Mouse (Mus musculus) neural tube, embryonic 11.5 days (tissue): ENCODE results near the gene Zfp146. TPM values are rescaled to one million over a fixed set of nuclear protein-coding genes. Genes with fewer than 3 reads are reported as not detected.
"Not testable (repeated sequence)": the region's sequence is repeated elsewhere in the genome, so short reads cannot be mapped to it uniquely, and the experiment has no call there.

Experiments used
- ATAC-seq: fragments of 200-750 bp; cut with Nextera tagmentation; 2 replicates; pipeline ENCODE4 v1.8.0; 2017; ENCODE audit warnings: moderate number of reproducible peaks, mild to moderate bottlenecking, moderate TSS enrichment, moderate library complexity; ENCODE audit not compliant: insufficient read depth, low FRiP score, low TSS enrichment
- DNase-seq: peaks from one replicate; pipeline ENCODE4 v3.0.0-alpha.2; 2015; ENCODE audit warnings: low spot score
- H3K27ac ChIP-seq: fragments of 300-500 bp; sonication (generic); 2 replicates; pipeline ENCODE4 v1.5.1; 2014; ENCODE audit warnings: low read depth, mild to moderate bottlenecking, low read length
- H3K27me3 ChIP-seq: fragments of 300-500 bp; sonication (generic); 2 replicates; pipeline ENCODE4 v1.6.1; 2014; ENCODE audit warnings: mild to moderate bottlenecking, low read length, mixed read lengths; ENCODE audit not compliant: control insufficient read depth, insufficient read depth
- H3K36me3 ChIP-seq: fragments of 300-500 bp; sonication (generic); 2 replicates; pipeline ENCODE4 v1.6.1; 2014; ENCODE audit warnings: mild to moderate bottlenecking, low read length, moderate library complexity, mixed read lengths; ENCODE audit not compliant: control insufficient read depth, insufficient read depth
- H3K4me1 ChIP-seq: fragments of 300-500 bp; sonication (generic); 2 replicates; pipeline ENCODE4 v1.6.1; 2014; ENCODE audit warnings: low read length, mixed read lengths; ENCODE audit not compliant: control insufficient read depth, insufficient read depth
- H3K4me2 ChIP-seq: fragments of 300-500 bp; sonication (generic); 2 replicates; pipeline ENCODE4 v1.6.1; 2014; ENCODE audit warnings: low read depth, mild to moderate bottlenecking, moderate library complexity
- H3K4me3 ChIP-seq: fragments of 300-500 bp; sonication (generic); 2 replicates; pipeline ENCODE4 v1.5.1; 2014; ENCODE audit warnings: low read depth, low read length
- H3K9ac ChIP-seq: fragments of 300-500 bp; sonication (generic); 2 replicates; pipeline ENCODE4 v1.6.1; 2014; ENCODE audit warnings: mild to moderate bottlenecking, low read length
- H3K9me3 ChIP-seq: fragments of 300-500 bp; sonication (generic); 2 replicates; pipeline ENCODE4 v1.6.1; 2016; ENCODE audit warnings: low read length; ENCODE audit not compliant: control insufficient read depth
- WGBS: fragments of 180-500 bp; shearing (Covaris S2); extraction: QIAGEN DNeasy Blood & Tissue Kit; methylation state at CpG from one replicate; pipeline ENCODE4 v1.1.7; 2014; 5-methylcytosine and 5-hydroxymethylcytosine counted together
- polyA plus RNA-seq: library from polyadenylated mRNA; unstranded; fragments of >200 nt; fragmentation: Nextera tagmentation; extraction: Ambion mirVana; gene quantifications from 2 replicates; pipeline ENCODE4 v1.2.1, GENCODE M21; 2014

Zfp146 gene
- polyA plus RNA-seq, 1 experiment from 2014 or later: 15.1 TPM

DNA sequence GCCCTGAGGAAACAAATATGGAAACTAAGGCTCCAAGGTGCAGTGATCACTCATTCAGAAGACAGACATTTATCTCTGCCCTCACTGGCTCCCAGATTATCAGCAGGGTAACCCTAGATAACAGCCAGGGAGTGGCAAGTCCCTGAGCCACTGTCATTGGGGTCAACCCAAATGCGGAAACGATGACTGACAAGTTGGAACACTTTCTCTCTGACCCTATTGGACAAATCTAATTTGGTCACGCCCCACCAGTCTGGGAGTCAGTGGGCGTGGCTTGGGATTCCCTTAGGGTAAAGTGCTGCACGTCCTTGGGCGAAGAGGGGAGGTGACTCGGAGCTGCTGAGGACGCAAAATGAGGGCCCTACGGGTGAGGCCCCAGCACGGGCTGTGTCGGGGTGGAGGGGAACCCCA is 14.3 kb upstream of the Zfp146 start, which contains the start of gene Cox7a1:
Gene Cox7a1 (plus strand): TSS at position 266 of the 411 bp plus-strand sequence.
- 0 out of 2 replicates have a peak within 1 kb of the TSS, but pooled peaks have one; percentile 13 for H3K4me3 ChIP-seq
- ATAC-seq: peak; percentile 64

DNA sequence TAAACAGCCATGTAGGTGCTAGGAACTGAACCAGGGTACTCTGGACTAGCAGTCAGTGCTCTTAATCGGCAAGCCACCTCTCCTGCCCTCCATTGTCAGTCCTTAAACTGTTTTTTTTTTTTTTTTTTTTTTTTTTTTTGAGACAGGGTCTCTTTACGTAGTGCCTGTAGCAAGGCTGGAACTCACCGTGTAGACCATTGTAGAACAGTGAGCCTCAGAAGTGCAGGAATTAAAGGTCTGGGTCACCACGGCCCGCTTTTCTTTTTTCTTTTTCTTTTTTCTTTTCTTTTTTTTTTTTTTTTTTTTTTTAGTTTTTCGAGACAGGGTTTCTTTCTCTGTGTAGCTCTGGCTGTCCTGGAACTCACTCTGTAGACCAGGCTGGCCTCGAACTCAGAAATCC is 13.6 kb upstream of the Zfp146 start:
- not testable (repeated sequence) for H3K9ac ChIP-seq, H3K4me2 ChIP-seq, H3K27me3 ChIP-seq, H3K4me1 ChIP-seq, DNase-seq, ATAC-seq, H3K36me3 ChIP-seq, H3K9me3 ChIP-seq, H3K4me3 ChIP-seq, H3K27ac ChIP-seq
- 83% methylated on average over 7 of the region's 7 CpGs for WGBS

More for the DNA sequence above, 14.3 kb upstream of the Zfp146 start, which contains the start of gene Cox7a1:
- no peaks in the 10 kb centered on the region for H3K27me3 ChIP-seq
- H3K9me3 ChIP-seq: no peaks in the 10 kb centered on the region
- H3K9ac ChIP-seq: peak within 1 kb of the TSS; percentile 29; the same call in 1 of the 2 replicates
- H3K4me1 ChIP-seq: 0 out of 2 replicates have a peak, but pooled peaks cover 3% of the 10 kb centered on the region
- H3K36me3 ChIP-seq: 0 out of 2 replicates have a peak, but pooled peaks cover 4% of the 10 kb centered on the region
- peak within 1 kb of the TSS; percentile 43 for H3K4me2 ChIP-seq
- peak; percentile 77 for DNase-seq
- WGBS: 2% methylated on average over 11 of the region's 11 CpGs
- H3K27ac ChIP-seq: no peak within 1 kb of the TSS

DNA sequence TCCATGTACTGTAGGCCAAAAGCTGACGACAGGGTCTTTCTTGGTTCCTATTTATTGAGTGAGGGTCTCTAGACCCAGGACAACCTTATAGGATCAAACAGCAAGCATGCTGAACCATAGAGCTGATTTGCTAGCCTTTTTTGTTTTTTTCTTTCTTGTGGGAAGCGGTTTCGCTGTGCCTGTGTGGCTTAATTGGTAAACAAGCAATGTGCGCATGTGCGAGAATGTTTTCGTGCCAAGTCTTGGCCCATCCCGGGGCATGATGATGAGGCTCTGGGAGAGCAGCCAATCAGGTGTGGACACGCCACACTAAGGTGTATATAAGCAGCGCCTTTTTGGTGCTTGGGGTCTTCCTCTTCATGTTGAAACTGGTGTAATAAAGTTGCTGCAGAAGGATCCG is 12.4 kb upstream of the Zfp146 start:
- not testable (repeated sequence) for ATAC-seq, H3K4me2 ChIP-seq

DNA sequence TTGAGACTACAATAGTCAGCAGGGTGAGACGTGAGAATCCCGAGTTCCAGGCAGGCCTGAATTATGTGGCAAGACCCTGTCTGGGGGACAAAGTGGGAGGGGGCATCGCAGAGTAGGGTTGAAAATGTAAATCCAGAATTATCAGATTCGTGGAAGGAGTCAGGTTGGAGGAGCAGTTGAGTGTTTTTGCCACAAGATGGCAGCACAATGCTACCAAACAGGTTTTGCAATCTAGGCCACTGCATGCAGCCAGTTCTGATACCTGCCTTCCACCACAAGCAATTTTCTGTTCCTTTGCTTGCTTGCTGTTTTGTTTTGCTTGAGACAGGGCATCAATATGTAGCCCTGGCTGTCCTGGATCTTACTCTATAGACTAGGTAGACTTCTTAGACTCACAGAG is 11.8 kb upstream of the Zfp146 start:
- peaks cover 4% of the 10 kb centered on the region; the same call in 1 of the 2 replicates for H3K36me3 ChIP-seq
- H3K4me3 ChIP-seq: no peak overlapping the region
- H3K27me3 ChIP-seq: no peaks in the 10 kb centered on the region
- 0 out of 2 replicates have a peak, but pooled peaks cover 3% of the 10 kb centered on the region for H3K4me1 ChIP-seq
- no peak overlapping the region for H3K9ac ChIP-seq
- H3K9me3 ChIP-seq: no peaks in the 10 kb centered on the region
- ATAC-seq: no peak
- peak; percentile 74 for DNase-seq
- no peak overlapping the region for H3K27ac ChIP-seq
- no peak overlapping the region for H3K4me2 ChIP-seq
- WGBS: 3% methylated on average over 4 of the region's 4 CpGs

More for the DNA sequence above, 12.4 kb upstream of the Zfp146 start:
- not testable (repeated sequence) for H3K9me3 ChIP-seq, H3K27me3 ChIP-seq, DNase-seq, H3K27ac ChIP-seq, H3K36me3 ChIP-seq, H3K4me1 ChIP-seq, H3K4me3 ChIP-seq, H3K9ac ChIP-seq
- WGBS: 95% methylated on average over 9 of the region's 10 CpGs

DNA sequence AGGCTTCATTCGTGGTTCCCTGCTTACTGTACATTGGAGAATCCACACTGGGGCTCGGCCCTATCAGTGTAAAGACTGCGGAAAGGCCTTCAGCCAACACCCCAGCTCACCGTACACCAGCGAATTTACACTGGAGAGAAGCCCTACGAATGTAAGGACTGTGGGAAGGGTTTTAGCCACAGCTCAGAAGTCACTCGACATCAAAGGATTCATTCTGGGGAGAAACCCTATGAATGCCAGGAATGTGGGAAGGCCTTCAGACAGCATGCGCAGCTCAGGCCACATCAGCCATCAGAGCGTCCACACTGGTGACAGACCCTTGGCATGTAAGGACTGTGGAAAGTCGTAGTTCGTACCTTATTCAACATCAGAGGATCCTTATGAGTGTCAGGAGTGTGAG is 8.7 kb upstream of the Zfp146 start:
- H3K4me1 ChIP-seq: no peaks in the 10 kb centered on the region
- no peaks in the 10 kb centered on the region for H3K9me3 ChIP-seq
- no peak overlapping the region for H3K27ac ChIP-seq
- H3K4me3 ChIP-seq: no peak overlapping the region
- no peak overlapping the region for H3K4me2 ChIP-seq
- no peak overlapping the region for H3K9ac ChIP-seq
- H3K27me3 ChIP-seq: no peaks in the 10 kb centered on the region
- ATAC-seq: no peak
- peaks cover 4% of the 10 kb centered on the region; the same call in 1 of the 2 replicates for H3K36me3 ChIP-seq
- 87% methylated on average over 11 of the region's 11 CpGs for WGBS
- no peak for DNase-seq

DNA sequence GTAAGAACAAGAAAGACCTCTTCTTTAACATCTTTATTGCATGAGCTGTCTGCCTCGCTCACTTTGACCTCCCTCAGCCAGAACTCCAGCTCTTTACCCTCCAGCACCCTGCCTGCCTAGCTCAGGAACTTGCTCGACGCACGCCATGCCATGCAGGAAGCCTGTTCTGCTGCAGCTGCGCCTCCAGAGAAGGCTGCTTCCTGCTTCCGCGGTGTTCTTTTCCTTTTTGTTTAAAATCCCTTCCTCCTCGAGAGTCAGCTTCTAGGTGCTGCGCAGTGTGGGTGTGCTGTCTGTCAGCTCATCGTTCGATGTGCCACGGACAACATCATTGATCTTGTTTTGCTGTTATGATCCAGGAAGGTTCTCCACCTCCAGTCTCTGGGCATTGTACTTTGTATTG is 6.9 kb upstream of the Zfp146 start:
- H3K36me3 ChIP-seq: peaks cover 4% of the 10 kb centered on the region; the same call in 1 of the 2 replicates
- H3K4me1 ChIP-seq: no peaks in the 10 kb centered on the region
- DNase-seq (no peak), ATAC-seq (no peak)
- 89% methylated on average over 12 of the region's 12 CpGs for WGBS
- no peak overlapping the region for H3K4me3 ChIP-seq
- H3K9ac ChIP-seq: no peak overlapping the region
- no peaks in the 10 kb centered on the region for H3K27me3 ChIP-seq
- no peak overlapping the region for H3K27ac ChIP-seq
- H3K9me3 ChIP-seq: no peaks in the 10 kb centered on the region
- no peak overlapping the region for H3K4me2 ChIP-seq

DNA sequence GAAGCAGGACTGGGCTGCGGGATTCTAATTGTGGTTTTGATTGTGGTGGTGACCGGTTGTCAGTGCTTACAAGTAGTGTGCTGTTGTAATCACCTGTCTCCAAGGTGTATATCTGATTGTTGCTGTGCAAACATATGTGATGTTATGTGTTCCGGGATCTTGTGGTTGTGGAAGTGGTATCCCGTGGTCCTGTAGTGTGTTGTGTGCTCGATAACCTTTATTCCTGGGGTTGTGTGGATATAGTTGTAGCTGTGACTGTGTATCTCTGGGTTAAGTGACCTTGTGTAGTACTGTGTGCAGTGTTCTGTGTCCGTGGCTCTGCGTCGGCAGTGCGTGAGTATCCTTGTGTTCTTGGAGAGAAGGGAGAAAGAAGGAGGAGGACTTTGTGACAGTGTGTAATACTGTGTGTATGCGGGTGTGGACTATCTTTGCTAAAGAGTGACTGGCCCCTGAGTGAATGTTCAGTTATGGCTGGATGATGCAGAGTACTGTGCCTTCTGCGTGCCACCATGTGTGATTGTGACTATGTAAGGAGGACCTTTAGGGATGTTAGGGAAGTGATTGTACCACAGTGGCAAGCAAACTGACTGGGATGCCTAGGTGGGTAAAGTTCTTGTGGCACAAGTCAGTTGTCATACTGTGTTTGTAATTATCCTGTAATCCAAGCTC is 867 bp upstream of the Zfp146 start:
- DNase-seq: no peak
- Histone ChIP-seq H3K9ac (peak overlapping the region; percentile 93), H3K36me3 (peaks cover 13% of the 10 kb centered on the region), H3K9me3 (0 out of 2 replicates have a peak, but pooled peaks cover 7% of the 10 kb centered on the region), H3K4me3 (peak overlapping the region; percentile 57), H3K4me2 (peak overlapping the region; percentile 54), H3K27me3 (no peaks in the 10 kb centered on the region), H3K4me1 (peaks cover 3% of the 10 kb centered on the region; the same call in 1 of the 2 replicates), H3K27ac (no peak overlapping the region)
- WGBS: 38% methylated on average over 11 of the region's 11 CpGs
- peak; percentile 30 for ATAC-seq

DNA sequence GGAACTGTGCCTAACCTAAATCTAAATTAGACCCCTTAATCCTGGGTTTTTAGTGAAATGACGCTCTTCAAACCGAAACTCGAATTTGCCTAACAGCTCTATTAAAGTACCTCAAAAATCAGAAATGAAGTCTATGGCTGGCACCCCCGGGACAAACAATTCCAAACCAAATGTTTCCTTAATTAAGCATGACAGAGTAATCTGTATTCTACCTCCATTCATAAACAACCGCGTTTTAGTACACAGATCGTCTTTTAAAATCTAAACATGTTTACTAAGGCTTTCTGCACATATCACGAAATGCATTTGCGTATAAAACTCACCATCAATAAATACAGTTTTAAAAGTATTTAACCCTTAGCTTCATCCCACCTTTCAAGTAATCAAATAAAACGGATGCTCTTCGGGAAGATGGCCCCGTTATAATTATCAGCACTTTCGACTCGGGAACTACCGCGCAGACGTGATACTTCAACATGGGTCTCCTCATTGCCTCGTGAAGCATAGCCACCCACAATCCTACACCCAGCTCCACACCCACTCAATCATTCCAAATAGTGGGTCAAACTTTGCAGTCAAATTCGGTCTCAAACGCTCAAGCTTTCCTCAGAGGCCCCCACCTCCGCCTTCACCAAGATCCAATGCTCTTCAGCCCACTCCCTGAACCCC is 502 bp downstream of the Zfp146 start:
- H3K27me3 ChIP-seq: no peaks in the 10 kb centered on the region
- peaks cover 3% of the 10 kb centered on the region; the same call in 1 of the 2 replicates for H3K4me1 ChIP-seq
- peaks cover 17% of the 10 kb centered on the region for H3K36me3 ChIP-seq
- 4% methylated on average over 21 of the region's 21 CpGs for WGBS
- no peak for DNase-seq
- H3K9ac ChIP-seq: peak overlapping the region; percentile 93
- ATAC-seq: peak; percentile 43; the same call in 1 of the 2 replicates
- H3K9me3 ChIP-seq: peaks cover 9% of the 10 kb centered on the region; the same call in 1 of the 2 replicates
- H3K4me3 ChIP-seq: peak overlapping the region; percentile 57
- peak overlapping the region; percentile 54 for H3K4me2 ChIP-seq
- H3K27ac ChIP-seq: peak overlapping the region; percentile 91
